ENCODE assay signal across 25 mouse cellular contexts in the genomic region with DNA sequence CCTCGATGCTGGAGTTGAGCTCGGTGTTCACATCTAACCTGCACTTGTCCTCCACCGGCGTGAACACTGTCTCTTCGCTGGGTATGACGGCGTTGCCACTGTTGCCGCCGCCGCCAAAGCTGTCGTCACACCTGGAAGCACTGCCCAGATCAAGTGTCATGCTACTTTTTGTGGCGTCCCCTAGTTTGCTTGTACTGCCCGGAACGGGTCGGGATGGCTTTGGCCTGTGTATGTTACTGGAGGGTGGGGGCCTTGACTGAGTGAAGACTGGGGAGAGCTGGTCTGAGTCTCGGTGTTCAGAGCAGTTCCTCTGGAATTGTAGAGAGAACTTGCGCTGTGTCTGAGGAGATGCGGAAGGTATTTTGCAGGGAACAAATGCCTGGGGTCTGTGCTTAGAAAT. TPM values are rescaled to one million over a fixed set of nuclear protein-coding genes. Genes with fewer than 3 reads are reported as not detected.
A peak's percentile ranks its signal among the peaks of the same experiment; 100 is the strongest.
DNase-seq lines count a peak whose midpoint lies in the region; ATAC-seq and TF ChIP-seq lines count a peak whose summit lies in the region.
"Had no signal": no experiment of that assay in that cellular context is flagged by ENCODE, and none has a peak within 500 bp of the region (broad histone marks: within the 10 kb centered on the region; RNA-seq: fewer than 3 reads in every experiment).

No protein-coding gene starts in this region.

- no peak for TF ChIP-seq CTCF in stomach, postnatal 0 days (IDR thresholded peaks at IDR 0.05; ENCODE audit: low read depth)

- no peak overlapping the region for H3K4me2 ChIP-seq in stomach, embryonic 14.5 days (replicated peaks; ENCODE audit: low read depth, low read length)
- H3K4me2 ChIP-seq in stomach, postnatal 0 days (replicated peaks; ENCODE audit: low read depth): no peak overlapping the region
- H3K4me2 ChIP-seq: embryonic facial prominence, embryonic 13.5 days; embryonic facial prominence, embryonic 15.5 days; forebrain, embryonic 12.5 days had no signal

- H3K27me3 ChIP-seq in stomach, embryonic 14.5 days (ENCODE audit: control insufficient read depth, insufficient read depth, low read length): no peaks in the 10 kb centered on the region
- no peaks in the 10 kb centered on the region for H3K27me3 ChIP-seq in stomach, postnatal 0 days (ENCODE audit: control insufficient read depth, insufficient read depth, low read length)
- H3K27me3 ChIP-seq: CH12.LX; embryonic facial prominence, embryonic 13.5 days; embryonic facial prominence, embryonic 15.5 days; forebrain, embryonic 12.5 days had no signal

- TF ChIP-seq EP300 in stomach, postnatal 0 days (optimal IDR thresholded peaks at IDR 0.05): no peak

- 97% methylated on average over 18 of the region's 18 CpGs for whole genome bisulfite sequencing in stomach, embryonic 14.5 days
- 97% methylated on average over 18 of the region's 18 CpGs for whole genome bisulfite sequencing in stomach, postnatal 0 days

- H3K4me1 ChIP-seq in stomach, embryonic 14.5 days (ENCODE audit: control insufficient read depth, insufficient read depth, low read length): no peaks in the 10 kb centered on the region
- no peaks in the 10 kb centered on the region for H3K4me1 ChIP-seq in stomach, postnatal 0 days (replicated peaks; ENCODE audit: control insufficient read depth, insufficient read depth)
- H3K4me1 ChIP-seq: embryonic facial prominence, embryonic 13.5 days; embryonic facial prominence, embryonic 15.5 days; forebrain, embryonic 10.5 days; forebrain, embryonic 12.5 days had no signal

- DNase-seq in heart, adult 11 months: peak; percentile 89
- DNase-seq in heart, postnatal 14 days: no peak
- DNase-seq in stomach, postnatal 0 days (ENCODE audit: low spot score): no peak
- no peak for DNase-seq in ovary, postnatal 14 days (ENCODE audit: low spot score)
- DNase-seq: adrenal gland, adult 2 months; adrenal gland, postnatal 10 days; adrenal gland, postnatal 25 days; B cell, adult 2 months; cerebellum, adult 11 months; cerebellum, adult 18-20 months; cerebellum, adult 8-10 months; cerebellum, adult 9-11 months; cerebellum, postnatal 14 days; cerebellum, postnatal 36 days; embryo, embryonic 11 days had no signal

- H3K9me3 ChIP-seq in stomach, embryonic 14.5 days (ENCODE audit: control insufficient read depth, low read depth, low read length): no peaks in the 10 kb centered on the region
- no peaks in the 10 kb centered on the region for H3K9me3 ChIP-seq in stomach, postnatal 0 days (ENCODE audit: control insufficient read depth, low read length)
- H3K9me3 ChIP-seq: embryonic facial prominence, embryonic 13.5 days; embryonic facial prominence, embryonic 15.5 days; forebrain, embryonic 12.5 days had no signal

- H3K36me3 ChIP-seq in stomach, embryonic 14.5 days (ENCODE audit: control insufficient read depth, insufficient read depth, low read length): peaks cover 90% of the 10 kb centered on the region
- peaks cover 62% of the 10 kb centered on the region for H3K36me3 ChIP-seq in stomach, postnatal 0 days (ENCODE audit: control insufficient read depth, insufficient read depth, low read length)

- H3K27ac ChIP-seq in stomach, embryonic 14.5 days (ENCODE audit: low read length): no peak overlapping the region
- no peak overlapping the region for H3K27ac ChIP-seq in stomach, postnatal 0 days (replicated peaks)
- H3K27ac ChIP-seq: embryonic facial prominence, embryonic 13.5 days; embryonic facial prominence, embryonic 15.5 days; forebrain, embryonic 10.5 days; forebrain, embryonic 12.5 days had no signal

- H3K9ac ChIP-seq in stomach, embryonic 14.5 days (replicated peaks; ENCODE audit: low read depth, low read length): no peak overlapping the region
- no peak overlapping the region for H3K9ac ChIP-seq in stomach, postnatal 0 days (ENCODE audit: low read length)
- H3K9ac ChIP-seq: embryonic facial prominence, embryonic 13.5 days; embryonic facial prominence, embryonic 15.5 days; forebrain, embryonic 12.5 days had no signal

- intact Hi-C loops in heart, postnatal 14 days (cut with DNase I): loop anchor here (5.0 kb wide), 1 partner anchor 43 kb away; no protein-coding TSS in a partner anchor

- H3K4me3 ChIP-seq in stomach, embryonic 14.5 days (ENCODE audit: low read depth, low read length): no peak overlapping the region
- no peak overlapping the region for H3K4me3 ChIP-seq in stomach, postnatal 0 days (ENCODE audit: low read depth, low read length)
- H3K4me3 ChIP-seq: embryonic facial prominence, embryonic 13.5 days; embryonic facial prominence, embryonic 15.5 days; erythroblast, embryonic 14.5 days; forebrain, embryonic 10.5 days; forebrain, embryonic 12.5 days had no signal

- peak; percentile 28; the same call in 1 of the 2 replicates for ATAC-seq in stomach, embryonic 14.5 days (ENCODE audit: insufficient number of reproducible peaks, insufficient read depth, low FRiP score, low read depth)
- ATAC-seq in stomach, postnatal 0 days (ENCODE audit: low FRiP score, low TSS enrichment): no peak
- ATAC-seq: CD4-positive, CD25-positive, alpha-beta regulatory T cell, adult 4 months; forebrain, embryonic 14.5 days; forebrain, embryonic 16.5 days had no signal

RNA-seq across cellular contexts. Expression of a gene that starts 53.4 kb away (rescaled TPM):
- total RNA-seq in heart, postnatal 14 days (2021): 10 to 100 TPM; 27.8 to 30.0 TPM
- polyA plus RNA-seq in stomach, embryonic 14.5 days (2014; fragmentation: Nextera tagmentation; extraction: Ambion mirVana): 32.0 and 36.7 TPM in 2 replicates
- 12.9 and 13.3 TPM in 2 replicates for polyA plus RNA-seq in stomach, postnatal 0 days (2015; fragmentation: Nextera tagmentation; extraction: Ambion mirVana)
